Mouse (Mus musculus): ENCODE data around the gene Cep104.

GRCm38 (mm10) chr4:153992715-153993114, 17.7 kb downstream of the Cep104 start:
- TF ChIP-seq TAL1 (IDR thresholded peaks at IDR 0.05; ENCODE audit: low read length) (no peak), GATA1 (IDR thresholded peaks at IDR 0.05; ENCODE audit: low read length) (no peak)

Measured in erythroblast, embryonic 14.5 days (primary cell).